Mouse (Mus musculus) MEL (cell line): ENCODE measurements around the gene Ppbp. TPM values are rescaled to one million over a fixed set of nuclear protein-coding genes. Genes with fewer than 3 reads are reported as not detected.

Source experiments
- DNase-seq: peaks from one replicate; pipeline ENCODE4 v3.0.0; 2011; ENCODE audit warnings: low read depth, low spot score
- H3K27ac ChIP-seq: 2 replicates; pipeline ENCODE4 v1.5.1; 2012; ENCODE audit warnings: low read depth, mild to moderate bottlenecking, control low read depth, low read length, moderate library complexity; ENCODE audit not compliant: control insufficient read depth
- H3K27me3 ChIP-seq, 2 experiments: fragments of 150-350 bp in 1 of 2; sonication (generic) in 1 of 2; 2 replicates each; pipeline ENCODE4 v1.6.1; 2012; ENCODE audit warnings: low read length in 2 of 2, mild to moderate bottlenecking in 2 of 2, improper control_type of control experiment in 1 of 2, moderate library complexity in 1 of 2; ENCODE audit not compliant: insufficient read depth in 2 of 2, control insufficient read depth in 1 of 2
- H3K36me3 ChIP-seq, 2 experiments: 2 replicates each; pipeline ENCODE4 v1.6.1; 2012 to 2014; ENCODE audit warnings: low read length in 2 of 2, improper control_type of control experiment in 1 of 2, inconsistent platforms in 1 of 2, mild to moderate bottlenecking in 1 of 2; ENCODE audit not compliant: insufficient read depth in 2 of 2, control insufficient read depth in 1 of 2
- H3K4me1 ChIP-seq, 2 experiments: fragments of 150-350 bp in 1 of 2; sonication (generic) in 1 of 2; 2 replicates each; pipeline ENCODE4 v1.6.1; 2012; ENCODE audit warnings: low read length in 2 of 2, improper control_type of control experiment in 1 of 2, mild to moderate bottlenecking in 1 of 2; ENCODE audit not compliant: insufficient read depth in 2 of 2, control insufficient read depth in 1 of 2
- H3K4me3 ChIP-seq, 2 experiments: fragments of 150-350 bp in 1 of 2; sonication (generic) in 1 of 2; 2 replicates each; pipeline ENCODE4 v1.5.1; 2012; ENCODE audit warnings: low read depth in 2 of 2, low read length in 2 of 2, mild to moderate bottlenecking in 2 of 2, moderate library complexity in 2 of 2, control low read depth in 1 of 2, improper control_type of control experiment in 1 of 2; ENCODE audit not compliant: control insufficient read depth in 1 of 2, insufficient read depth in 1 of 2
- H3K79me2 ChIP-seq: 2 replicates; pipeline ENCODE4 v1.6.1; 2012; ENCODE audit warnings: mild to moderate bottlenecking, low read length, moderate library complexity; ENCODE audit not compliant: control insufficient read depth, poor library complexity, insufficient read depth
- H3K9ac ChIP-seq: 2 replicates; pipeline ENCODE4 v1.6.1; 2012; ENCODE audit warnings: low read depth, mild to moderate bottlenecking, control low read depth, low read length, moderate library complexity; ENCODE audit not compliant: control insufficient read depth, poor library complexity, severe bottlenecking
- H3K9me3 ChIP-seq: fragments of 150-350 bp; sonication (generic); replicated peaks from 2 replicates; pipeline ENCODE4 v1.6.1; 2012; ENCODE audit warnings: mild to moderate bottlenecking, low read length, improper control_type of control experiment, moderate library complexity; ENCODE audit not compliant: insufficient read depth
- BHLHE40 ChIP-seq: IDR thresholded peaks from 2 replicates; pipeline ENCODE4 v1.6.1; 2012; ENCODE audit warnings: low read depth, mild to moderate bottlenecking, inconsistent platforms, low read length, improper control_type of control experiment, borderline replicate concordance
- CHD1 ChIP-seq: IDR thresholded peaks from 2 replicates; pipeline ENCODE4 v1.6.1; 2012; ENCODE audit warnings: low read depth, mild to moderate bottlenecking, inconsistent platforms, low read length, improper control_type of control experiment
- E2F4 ChIP-seq: IDR thresholded peaks from 2 replicates; pipeline ENCODE4 v1.6.1; 2011; ENCODE audit warnings: low read depth, low read length, improper control_type of control experiment, borderline replicate concordance
- ELF1 ChIP-seq: IDR thresholded peaks from 2 replicates; pipeline ENCODE4 v1.6.1; 2014; ENCODE audit warnings: low read depth, mild to moderate bottlenecking, inconsistent platforms, low read length, improper control_type of control experiment, moderate library complexity
- EP300 ChIP-seq, 2 experiments: IDR thresholded peaks; 2 replicates each; pipeline ENCODE4 v1.6.1; 2011; ENCODE audit warnings: improper control_type of control experiment in 2 of 2, low read length in 2 of 2, low read depth in 1 of 2, mild to moderate bottlenecking in 1 of 2
- ETS1 ChIP-seq: IDR thresholded peaks from 2 replicates; pipeline ENCODE4 v1.6.1; 2012; ENCODE audit warnings: low read depth, mild to moderate bottlenecking, inconsistent platforms, low read length, improper control_type of control experiment, moderate library complexity
- GATA1 ChIP-seq: IDR thresholded peaks from 2 replicates; pipeline ENCODE4 v1.6.1; 2011; ENCODE audit warnings: low read depth, low read length, improper control_type of control experiment
- HCFC1 ChIP-seq: IDR thresholded peaks from 2 replicates; pipeline ENCODE4 v1.6.1; 2012; ENCODE audit warnings: low read depth, mild to moderate bottlenecking, inconsistent platforms, low read length, improper control_type of control experiment, moderate library complexity
- KAT2A ChIP-seq: conservative IDR thresholded peaks from 2 replicates; pipeline ENCODE4 v1.6.1; 2012; ENCODE audit warnings: low read depth, low read length, improper control_type of control experiment, inconsistent platforms
- MAZ ChIP-seq: IDR thresholded peaks from 2 replicates; pipeline ENCODE4 v1.6.1; 2012; ENCODE audit warnings: low read depth, mild to moderate bottlenecking, inconsistent platforms, low read length, improper control_type of control experiment
- MEF2A ChIP-seq: IDR thresholded peaks from 2 replicates; pipeline ENCODE4 v1.6.1; 2014; ENCODE audit warnings: low read depth, mild to moderate bottlenecking, inconsistent platforms, low read length, improper control_type of control experiment; ENCODE audit not compliant: poor library complexity, insufficient replicate concordance, severe bottlenecking; ENCODE audit errors: extremely low read depth
- MXI1 ChIP-seq: IDR thresholded peaks from 2 replicates; pipeline ENCODE4 v1.6.1; 2011; ENCODE audit warnings: mild to moderate bottlenecking, low read depth, low read length, improper control_type of control experiment
- MYB ChIP-seq: IDR thresholded peaks from 2 replicates; pipeline ENCODE4 v1.6.1; 2011; ENCODE audit warnings: mild to moderate bottlenecking, low read depth, low read length, improper control_type of control experiment
- MYC ChIP-seq: IDR thresholded peaks from 2 replicates; pipeline ENCODE4 v1.6.1; 2011; ENCODE audit warnings: low read depth, mild to moderate bottlenecking, low read length, improper control_type of control experiment, moderate library complexity
- NELFE ChIP-seq: IDR thresholded peaks from 2 replicates; pipeline ENCODE4 v1.6.1; 2011; ENCODE audit warnings: low read depth, low read length, improper control_type of control experiment
- NRF1 ChIP-seq: IDR thresholded peaks from 2 replicates; pipeline ENCODE4 v1.6.1; 2014; ENCODE audit warnings: low read depth, mild to moderate bottlenecking, inconsistent platforms, low read length, improper control_type of control experiment, moderate library complexity; ENCODE audit not compliant: poor library complexity, insufficient read depth, severe bottlenecking
- POLR2AphosphoS2 ChIP-seq: IDR thresholded peaks from 2 replicates; pipeline ENCODE4 v1.6.1; 2011; ENCODE audit warnings: low read length, improper control_type of control experiment
- RCOR1 ChIP-seq: IDR thresholded peaks from 2 replicates; pipeline ENCODE4 v1.6.1; 2012; ENCODE audit warnings: low read depth, mild to moderate bottlenecking, inconsistent platforms, low read length, improper control_type of control experiment
- SIN3A ChIP-seq: IDR thresholded peaks from 2 replicates; pipeline ENCODE4 v1.6.1; 2012; ENCODE audit warnings: low read length, improper control_type of control experiment, inconsistent platforms
- SMC3 ChIP-seq: IDR thresholded peaks from 2 replicates; pipeline ENCODE4 v1.6.1; 2011; ENCODE audit warnings: low read depth, low read length, improper control_type of control experiment
- TAL1 ChIP-seq: IDR thresholded peaks from 2 replicates; pipeline ENCODE4 v1.6.1; 2012; ENCODE audit warnings: mild to moderate bottlenecking, inconsistent platforms, low read length, moderate library complexity, mixed read lengths
- TBP ChIP-seq: IDR thresholded peaks from 2 replicates; pipeline ENCODE4 v1.8.0; 2011; ENCODE audit warnings: low read depth, low read length, improper control_type of control experiment
- TCF12 ChIP-seq: IDR thresholded peaks from 2 replicates; pipeline ENCODE4 v1.6.1; 2014; ENCODE audit warnings: low read depth, mild to moderate bottlenecking, inconsistent platforms, low read length, improper control_type of control experiment, moderate library complexity
- UBTF ChIP-seq: IDR thresholded peaks from 2 replicates; pipeline ENCODE4 v1.6.1; 2012; ENCODE audit warnings: low read depth, mild to moderate bottlenecking, inconsistent platforms, low read length, improper control_type of control experiment, moderate library complexity, borderline replicate concordance; ENCODE audit not compliant: insufficient read depth
- USF1 ChIP-seq: IDR thresholded peaks from 2 replicates; pipeline ENCODE4 v1.6.1; 2014; ENCODE audit warnings: low read depth, mild to moderate bottlenecking, inconsistent platforms, low read length, improper control_type of control experiment, moderate library complexity
- USF2 ChIP-seq, 2 experiments: IDR thresholded peaks; 2 replicates each; pipeline ENCODE4 v1.6.1; 2011 to 2012; ENCODE audit warnings: improper control_type of control experiment in 2 of 2, low read length in 2 of 2, borderline replicate concordance in 1 of 2, inconsistent platforms in 1 of 2, low read depth in 1 of 2, mild to moderate bottlenecking in 1 of 2; ENCODE audit not compliant: insufficient read depth in 1 of 2
- ZKSCAN1 ChIP-seq: IDR thresholded peaks from 2 replicates; pipeline ENCODE4 v1.6.1; 2012; ENCODE audit warnings: low read depth, mild to moderate bottlenecking, inconsistent platforms, low read length, improper control_type of control experiment, moderate library complexity
- ZMIZ1 ChIP-seq: IDR thresholded peaks from 2 replicates; pipeline ENCODE4 v1.6.1; 2012; ENCODE audit warnings: low read depth, mild to moderate bottlenecking, inconsistent platforms, low read length, improper control_type of control experiment, moderate library complexity
- ZNF384 ChIP-seq: IDR thresholded peaks from 2 replicates; pipeline ENCODE4 v1.6.1; 2012; ENCODE audit warnings: low read depth, mild to moderate bottlenecking, inconsistent platforms, low read length, improper control_type of control experiment
- polyA plus RNA-seq, 2 experiments: library from polyadenylated mRNA; stranded (reverse) in 1 of 2; unstranded in 1 of 2; fragments of >175 nt in 1 of 2; fragments of >200 nt in 1 of 2; gene quantifications; 2 replicates each; pipeline versions ENCODE4 v1.2.1 to v1.2.4; 2012; ENCODE audit warnings: low replicate concordance in 2 of 2, low read depth in 1 of 2; ENCODE audit not compliant: insufficient read length in 2 of 2, insufficient read depth in 1 of 2, missing spikeins in 1 of 2
- total RNA-seq: library from RNA; depleted of rRNA; stranded (reverse); fragments of 300-350 nt; gene quantifications from 2 replicates; pipeline ENCODE4 v1.2.3, GENCODE M21; 2012

Gene Ppbp
- total and polyA plus RNA-seq, 3 experiments: 0.12 TPM; not detected in 2

DNA sequence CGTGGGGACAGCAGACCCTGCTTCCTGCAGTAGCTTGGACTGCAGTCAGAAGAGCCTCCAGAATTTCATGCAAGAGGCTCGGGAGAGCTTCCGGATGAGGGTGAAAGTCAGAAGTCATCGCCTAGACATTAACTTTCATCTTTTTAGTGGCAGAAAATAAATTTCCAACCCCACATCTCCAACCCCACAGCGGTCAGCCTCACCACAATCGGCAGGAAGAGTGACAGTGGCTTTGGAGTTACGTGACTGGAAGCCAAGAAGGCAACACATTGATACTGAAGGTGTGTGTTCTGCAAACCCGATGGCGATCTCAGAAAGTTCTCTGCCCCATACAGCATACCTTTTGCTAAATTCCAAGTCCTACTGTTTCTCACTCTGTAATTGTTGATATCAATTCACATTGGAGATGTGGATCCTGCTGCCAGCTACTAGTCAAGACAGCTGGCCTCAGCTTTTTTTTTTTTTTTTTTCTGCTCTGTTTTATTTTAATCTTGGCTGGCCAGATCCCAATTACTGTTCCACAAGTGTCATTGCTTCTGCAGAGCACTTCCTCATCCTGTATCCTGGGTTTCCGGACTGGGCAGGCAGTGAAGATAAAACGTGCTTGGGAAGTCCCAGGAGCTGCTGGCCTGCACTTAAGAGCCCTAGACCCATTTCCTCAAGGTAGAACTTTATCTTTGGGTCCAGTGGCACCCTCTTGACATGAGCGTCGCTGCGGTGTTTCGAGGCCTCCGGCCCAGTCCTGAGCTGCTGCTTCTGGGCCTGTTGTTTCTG, 3.7 kb downstream of the Ppbp start, which contains the start of gene Pf4 (continued):
- TF ChIP-seq MYC (peak; percentile 87), CHD1 (0 out of 2 replicates have a peak, but pooled peaks have one; percentile 60), ZMIZ1 (no peak), POLR2AphosphoS2 (no peak), BHLHE40 (peak; percentile 79), E2F4 (no peak), SMC3 (no peak), ETS1 (peak; percentile 92), NRF1 (no peak), MXI1 (peak; percentile 66), TCF12 (peak; percentile 92), USF2 (IDR thresholded peaks at IDR 0.05; ENCODE audit: borderline replicate concordance in 1 of 2, insufficient read depth in 1 of 2, low read depth in 1 of 2, low read length in 2 of 2) (no peak), GATA1 (peak; percentile 85), SIN3A (peak; percentile 90), MEF2A (no peak)

DNA sequence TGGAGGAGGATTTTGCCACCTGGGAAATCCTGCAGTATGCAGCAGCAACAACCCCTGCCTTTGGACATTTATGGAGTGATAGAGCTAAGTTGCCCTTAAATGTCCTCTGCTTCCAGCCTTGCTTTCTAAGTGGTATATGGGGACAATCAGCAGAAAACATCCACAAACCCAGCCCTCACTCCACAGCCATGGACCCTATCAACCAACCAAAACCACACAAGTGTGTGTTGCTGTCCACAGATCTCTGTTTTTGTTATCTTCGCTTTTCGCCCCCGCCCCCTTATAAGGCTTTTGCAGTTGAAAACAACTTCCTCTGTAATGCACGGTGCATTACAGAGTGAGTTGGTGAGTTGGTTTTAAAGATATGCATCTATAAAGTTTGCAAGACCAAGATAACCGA, 7.2 kb downstream of the Ppbp start:
- Histone ChIP-seq H3K27me3 (no peaks in the 10 kb centered on the region), H3K36me3 (peaks cover 0 to 36% of the 10 kb centered on the region in 2 experiments; a peak in 2 of 4 replicates), H3K9me3 (no peaks in the 10 kb centered on the region), H3K4me3 (peak overlapping the region in 1 of 2 experiments; percentile 4; a peak in 2 of 4 replicates), H3K9ac (peak overlapping the region; percentile 9; the same call in 1 of the 2 replicates), H3K79me2 (peaks cover 2% of the 10 kb centered on the region; the same call in 1 of the 2 replicates), H3K4me1 (peaks cover 13 to 29% of the 10 kb centered on the region in 2 experiments), H3K27ac (peak overlapping the region; percentile 92)
- DNase-seq: peak; percentile 92
- no peak for TF ChIP-seq NELFE
- peak; percentile 92 for TF ChIP-seq MAZ
- TF ChIP-seq MEF2A: no peak
- TF ChIP-seq ZNF384: peak; percentile 70
- TF ChIP-seq KAT2A: 0 out of 2 replicates have a peak, but pooled peaks have one; percentile 33
- TF ChIP-seq RCOR1: peak; percentile 76
- TF ChIP-seq TCF12: peak; percentile 93
- peak; percentile 81; the same call in 1 of the 2 replicates for TF ChIP-seq MYC
- no peak for TF ChIP-seq CHD1
- TF ChIP-seq EP300 (IDR thresholded peaks at IDR 0.05; ENCODE audit: low read depth in 1 of 2, low read length in 2 of 2): peak; percentile 92 to 96
- peak; percentile 88 for TF ChIP-seq ETS1
- peak; percentile 68; the same call in 1 of the 2 replicates for TF ChIP-seq MXI1
- TF ChIP-seq NRF1: no peak
- TF ChIP-seq MYB: peak; percentile 83
- peak; percentile 87 for TF ChIP-seq SIN3A
- TF ChIP-seq UBTF: no peak
- TF ChIP-seq TAL1: peak; percentile 52
- TF ChIP-seq ZMIZ1: 0 out of 2 replicates have a peak, but pooled peaks have one; percentile 30
- TF ChIP-seq ELF1: 0 out of 2 replicates have a peak, but pooled peaks have one; percentile 36
- 0 out of 2 replicates have a peak, but pooled peaks have one; percentile 31 for TF ChIP-seq HCFC1
- TF ChIP-seq USF1: no peak
- TF ChIP-seq TBP: peak; percentile 69
- peak; percentile 74; the same call in 1 of the 2 replicates for TF ChIP-seq BHLHE40
- TF ChIP-seq ZKSCAN1: no peak
- peak; percentile 89 for TF ChIP-seq GATA1
- TF ChIP-seq SMC3: no peak
